Mouse (Mus musculus) thymus, adult 2 months (tissue): ENCODE measurements around the gene Mydgf.

ENCODE experiments used
- CTCF ChIP-seq: fragments of 200-500 bp; IDR thresholded peaks from 2 replicates; pipeline ENCODE4 v1.5.1; 2012; ENCODE audit warnings: mild to moderate bottlenecking, control low read depth, low read length, moderate library complexity, borderline replicate concordance; ENCODE audit not compliant: control insufficient read depth, poor library complexity, insufficient read depth; ENCODE audit errors: extremely low read depth
- POLR2A ChIP-seq: fragments of 200-500 bp; IDR thresholded peaks from 2 replicates; pipeline ENCODE4 v1.6.1; 2012; ENCODE audit warnings: mild to moderate bottlenecking, low read length, control low read depth, moderate library complexity; ENCODE audit not compliant: control insufficient read depth, poor library complexity, insufficient read depth; ENCODE audit errors: extremely low read depth

DNA sequence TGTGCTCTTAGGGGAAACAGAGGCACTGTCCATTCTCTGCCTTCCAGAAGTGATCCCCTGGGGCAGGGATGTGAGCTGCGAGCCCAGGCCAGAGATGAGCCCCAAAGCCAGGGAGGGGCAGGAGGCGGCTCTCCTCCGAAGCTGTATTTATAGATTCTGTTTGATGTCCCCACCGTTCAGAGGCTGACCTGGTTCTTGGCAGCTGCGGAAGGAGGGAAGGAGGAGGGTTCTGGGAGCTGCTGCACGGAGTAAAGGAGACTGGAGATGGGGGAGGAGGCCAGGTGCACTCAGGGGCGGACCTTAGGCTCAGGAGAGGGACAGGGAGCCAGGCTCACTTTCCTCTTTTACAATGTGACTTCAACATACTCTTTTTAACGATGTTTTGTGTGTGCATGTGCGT lies 37.6 kb downstream of the Mydgf start:
- no peak for TF ChIP-seq POLR2A
- no peak for TF ChIP-seq CTCF
